Mouse (Mus musculus): ENCODE measurements around the gene Tff1. TPM values are rescaled to one million over a fixed set of nuclear protein-coding genes. Genes with fewer than 3 reads are reported as not detected.

Gene Tff1
- total and polyA plus RNA-seq, 3 experiments = 0.44 to 2.2 (median 1.6) TPM

DNA sequence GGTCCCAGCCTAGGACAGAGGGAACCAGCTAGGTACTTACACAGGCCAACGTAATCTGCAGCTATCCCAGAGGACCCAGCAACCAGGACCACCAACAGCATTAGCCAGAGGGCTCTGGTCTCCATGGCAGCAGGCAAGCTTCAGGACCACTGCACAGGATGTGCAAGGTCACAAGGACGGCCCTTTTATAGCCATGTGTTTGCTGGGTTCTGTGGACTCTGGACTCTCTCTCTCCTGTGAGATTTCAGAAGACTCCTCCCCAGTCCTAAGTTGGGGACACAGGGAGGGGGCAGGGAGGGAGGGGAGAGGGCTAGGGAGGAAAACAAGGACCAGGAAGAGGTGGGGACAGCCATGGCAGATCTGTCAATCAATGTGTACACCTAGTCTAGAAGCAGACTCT lies 35.6 kb downstream of the Tff1 start, which contains the start of gene Tff3:
TSS of gene Tff3 (minus strand) at position 195 of the 400 bp plus-strand sequence.
- Histone ChIP-seq H3K9ac (ENCODE audit: insufficient read depth, low read depth) (no peak within 1 kb of the TSS), H3K9me3 (replicated peaks; ENCODE audit: low read length) (peaks cover under 1% of the 10 kb centered on the region), H3K27me3 (replicated peaks) (peaks cover 70% of the 10 kb centered on the region), H3K27ac (ENCODE audit: insufficient read depth, low read depth) (no peak within 1 kb of the TSS), H3K4me1 (ENCODE audit: control insufficient read depth in 1 of 2, insufficient read depth in 2 of 2) (peaks cover 0 to 4% of the 10 kb centered on the region in 2 experiments; a peak in 1 of 4 replicates), H3K4me3 (replicated peaks in 1 of 3; ENCODE audit: low read depth in 2 of 3, low read length in 2 of 3, poor library complexity in 1 of 3) (no peak within 1 kb of the TSS), H3K79me2 (replicated peaks; ENCODE audit: control insufficient read depth, extremely low read depth, insufficient read depth, poor library complexity, severe bottlenecking) (no peaks in the 10 kb centered on the region), H3K4me2 (ENCODE audit: insufficient read depth, low read depth, poor library complexity, severe bottlenecking) (no peak within 1 kb of the TSS), H3K36me3 (replicated peaks in 1 of 2; ENCODE audit: control insufficient read depth in 1 of 2, insufficient read depth in 1 of 2, low read length in 1 of 2) (no peaks in the 10 kb centered on the region)
- no peak for DNase-seq (ENCODE audit: extremely low read depth)
- TF ChIP-seq E2F4 (IDR thresholded peaks at IDR 0.05; ENCODE audit: insufficient replicate concordance, low read depth, low read length) = no peak
- no peak for TF ChIP-seq ZNF384 (IDR thresholded peaks at IDR 0.05; ENCODE audit: low read depth, low read length)
- TF ChIP-seq JUN (IDR thresholded peaks at IDR 0.05; ENCODE audit: insufficient read depth, low read depth, low read length) = no peak
- no peak for TF ChIP-seq ZKSCAN1 (IDR thresholded peaks at IDR 0.05; ENCODE audit: borderline replicate concordance, low read depth, low read length)
- no peak for TF ChIP-seq BHLHE40 (IDR thresholded peaks at IDR 0.05; ENCODE audit: low read depth, low read length)
- no peak for TF ChIP-seq TBP (conservative IDR thresholded peaks at IDR 0.05; ENCODE audit: low read depth, low read length)
- TF ChIP-seq USF2 (conservative IDR thresholded peaks at IDR 0.05; ENCODE audit: low read depth, low read length) = no peak
- no peak for TF ChIP-seq MYC (IDR thresholded peaks at IDR 0.05; ENCODE audit: low read depth, low read length)
- TF ChIP-seq CHD1 (IDR thresholded peaks at IDR 0.05; ENCODE audit: low read depth, low read length) = no peak
- no peak for TF ChIP-seq TCF12 (IDR thresholded peaks at IDR 0.05; ENCODE audit: low read depth, low read length)
- no peak for TF ChIP-seq PAX5 (IDR thresholded peaks at IDR 0.05; ENCODE audit: low read length)
- TF ChIP-seq ZMIZ1 (IDR thresholded peaks at IDR 0.05; ENCODE audit: low read depth, low read length) = no peak
- TF ChIP-seq RCOR1 (conservative IDR thresholded peaks at IDR 0.05; ENCODE audit: low read depth, low read length) = no peak
- no peak for TF ChIP-seq ELF1 (IDR thresholded peaks at IDR 0.05; ENCODE audit: low read depth, low read length)
- in situ Hi-C loops (cut with MboI; ENCODE audit: low pct_ligation_motif_present, low pct_unique_long_range_greater_than_20kb, low sequenced_read_pairs) = loop anchor here (5.0 kb wide), 2 partner anchors 113 to 117 kb away; no protein-coding TSS in a partner anchor
- dilution Hi-C loops (cut with MboI; ENCODE audit: extremely low pct_ligation_motif_present, extremely low pct_unique_long_range_greater_than_20kb, low sequenced_read_pairs) = no loop called here

GRCm38 (mm10) chr17:31128708-31129318 lies 36.3 kb downstream of the Tff1 start:
- Histone ChIP-seq H3K27me3 (replicated peaks) (peaks cover 74% of the 10 kb centered on the region), H3K79me2 (replicated peaks; ENCODE audit: control insufficient read depth, extremely low read depth, insufficient read depth, poor library complexity, severe bottlenecking) (no peaks in the 10 kb centered on the region), H3K27ac (ENCODE audit: insufficient read depth, low read depth) (no peak overlapping the region), H3K9ac (ENCODE audit: insufficient read depth, low read depth) (no peak overlapping the region), H3K36me3 (replicated peaks in 1 of 2; ENCODE audit: control insufficient read depth in 1 of 2, insufficient read depth in 1 of 2, low read length in 1 of 2) (no peaks in the 10 kb centered on the region), H3K4me2 (ENCODE audit: insufficient read depth, low read depth, poor library complexity, severe bottlenecking) (no peak overlapping the region), H3K4me1 (ENCODE audit: control insufficient read depth in 1 of 2, insufficient read depth in 2 of 2) (peaks cover 0 to under 1% of the 10 kb centered on the region in 2 experiments; a peak in 1 of 4 replicates), H3K4me3 (replicated peaks in 1 of 3; ENCODE audit: low read depth in 2 of 3, low read length in 2 of 3, poor library complexity in 1 of 3) (no peak overlapping the region), H3K9me3 (replicated peaks; ENCODE audit: low read length) (peaks cover 3% of the 10 kb centered on the region)
- in situ Hi-C loops (cut with MboI; ENCODE audit: low pct_ligation_motif_present, low pct_unique_long_range_greater_than_20kb, low sequenced_read_pairs) = loop anchor here (5.0 kb wide), 2 partner anchors 113 to 117 kb away; no protein-coding TSS in a partner anchor
- dilution Hi-C loops (cut with MboI; ENCODE audit: extremely low pct_ligation_motif_present, extremely low pct_unique_long_range_greater_than_20kb, low sequenced_read_pairs) = no loop called here
- TF ChIP-seq TBP (conservative IDR thresholded peaks at IDR 0.05; ENCODE audit: low read depth, low read length) (no peak), ETS1 (conservative IDR thresholded peaks at IDR 0.05; ENCODE audit: low read depth, low read length) (no peak), ZC3H11A (IDR thresholded peaks at IDR 0.05; ENCODE audit: low read depth, low read length) (no peak), RAD21 (IDR thresholded peaks at IDR 0.05; ENCODE audit: low read depth, low read length) (no peak), UBTF (IDR thresholded peaks at IDR 0.05; ENCODE audit: low read depth, low read length) (no peak), ELF1 (IDR thresholded peaks at IDR 0.05; ENCODE audit: low read depth, low read length) (no peak)
- no peak for DNase-seq (ENCODE audit: extremely low read depth)
